Mouse (Mus musculus) ES-E14 (cell line): ENCODE data around the gene Ptgis.

Source experiments
- CHD2 ChIP-seq: IDR thresholded peaks from 2 replicates; pipeline ENCODE4 v1.6.1; 2014; ENCODE audit warnings: mild to moderate bottlenecking, low read depth, low read length, inconsistent platforms
- HCFC1 ChIP-seq: IDR thresholded peaks from 2 replicates; pipeline ENCODE4 v1.6.1; 2012; ENCODE audit warnings: low read length, inconsistent platforms, borderline replicate concordance; ENCODE audit not compliant: insufficient read depth
- MAFK ChIP-seq: IDR thresholded peaks from 2 replicates; pipeline ENCODE4 v1.6.1; 2014; ENCODE audit warnings: mild to moderate bottlenecking, low read depth, low read length, inconsistent platforms; ENCODE audit not compliant: insufficient read depth
- ZC3H11A ChIP-seq: IDR thresholded peaks from 2 replicates; pipeline ENCODE4 v1.6.1; 2012; ENCODE audit warnings: low read depth, mild to moderate bottlenecking, inconsistent platforms, low read length, borderline replicate concordance
- ZNF384 ChIP-seq: IDR thresholded peaks from 2 replicates; pipeline ENCODE4 v1.6.1; 2012; ENCODE audit warnings: low read depth, low read length, inconsistent platforms

- no peak for TF ChIP-seq MAFK
- no peak for TF ChIP-seq CHD2
- TF ChIP-seq ZC3H11A = no peak
- no peak for TF ChIP-seq ZNF384
- TF ChIP-seq HCFC1 = no peak
Observed at GRCm38 (mm10) chr2:167281461-167281860, 41.1 kb upstream of the Ptgis start.
